Mouse (Mus musculus): ENCODE measurements at regions not wholly inside any gene's neighbourhood (a gene's known extent, or its start where the extent isn't known, plus 50 kb on each side); places are given as distances from the start of the nearest gene placed in this dataset.

DNA sequence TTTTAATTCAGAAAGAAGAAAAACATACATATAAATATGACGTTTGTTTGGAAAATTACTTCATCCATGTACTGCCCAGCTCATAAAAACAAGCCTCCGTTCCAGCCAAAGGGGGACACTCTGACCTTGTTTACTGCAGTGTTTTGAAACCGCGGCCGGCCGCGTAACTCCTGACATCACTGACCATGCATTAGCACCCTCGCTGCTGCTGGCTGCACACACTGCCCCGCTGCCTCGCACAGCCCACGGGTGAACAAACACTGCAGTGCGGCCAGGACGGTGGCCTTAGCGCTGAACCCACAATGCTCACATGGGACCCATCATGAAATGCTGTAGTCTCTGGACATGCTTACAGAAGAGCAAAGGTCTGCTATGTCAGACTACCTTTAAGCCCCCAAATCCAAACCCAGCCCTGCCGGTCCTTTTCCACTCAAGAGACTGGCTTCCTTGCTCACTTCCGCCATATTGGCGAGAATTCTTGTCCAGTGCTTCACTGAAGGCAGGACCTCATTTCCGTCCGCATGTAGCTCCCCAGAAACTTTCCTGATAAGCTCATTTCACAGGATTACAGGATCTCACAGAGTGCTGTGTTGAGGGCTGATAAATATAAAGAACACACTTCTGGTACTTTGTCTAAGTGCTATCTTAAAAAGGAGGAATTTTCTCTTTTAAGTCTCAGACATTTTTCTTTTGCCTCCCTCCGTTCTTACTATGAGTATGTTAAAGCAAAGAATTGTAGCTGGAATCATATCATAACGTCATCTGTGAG, 154.9 kb upstream of the Klf14 start:
- no peak for DNase-seq

DNA sequence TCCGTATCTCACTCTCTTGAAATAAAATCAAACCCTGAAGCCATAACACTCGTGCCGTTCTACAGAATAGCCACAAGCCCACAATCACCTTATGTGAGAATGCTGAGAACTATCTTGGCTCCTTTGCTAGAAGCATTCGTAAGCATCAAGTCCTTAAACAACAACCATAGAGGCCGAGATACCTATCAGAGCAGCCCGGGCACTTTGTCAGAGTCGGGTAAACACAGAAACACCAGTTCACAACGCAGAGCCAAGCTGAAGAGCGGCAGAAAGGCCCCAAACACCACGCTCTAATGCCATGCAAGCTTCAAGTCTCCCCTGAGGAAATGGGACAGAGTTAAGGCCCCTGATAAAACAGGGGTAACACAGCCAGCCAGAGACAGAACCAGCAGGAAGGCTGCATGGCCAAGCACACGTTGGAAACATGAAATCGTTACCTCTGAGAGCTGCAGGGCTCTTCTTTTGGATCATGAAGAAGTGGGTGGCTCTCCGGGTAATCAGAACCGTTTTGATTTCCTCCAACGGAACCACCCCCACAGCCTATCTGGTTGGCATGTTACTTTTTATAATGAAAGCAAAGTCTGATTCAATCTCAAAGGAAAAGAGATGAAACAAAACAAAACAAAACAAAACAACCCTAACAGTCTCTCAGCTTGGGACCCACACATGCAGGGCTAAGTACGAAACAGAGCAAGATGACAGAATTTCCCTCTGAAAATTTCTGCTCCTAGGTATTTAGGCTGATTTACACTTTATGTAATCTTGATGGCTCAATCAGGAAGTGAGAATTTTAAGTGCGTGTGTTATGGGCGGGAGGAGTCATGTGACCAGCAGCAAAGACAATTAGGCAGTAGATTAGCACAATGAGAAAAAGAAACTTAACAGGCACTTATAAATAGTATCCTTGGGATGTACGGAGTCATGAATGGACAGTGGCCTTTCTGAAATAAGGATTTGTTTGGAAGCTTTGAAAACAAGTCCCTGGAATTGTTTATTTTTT, 155.8 kb upstream of the Klf14 start:
- DNase-seq: no peak

DNA sequence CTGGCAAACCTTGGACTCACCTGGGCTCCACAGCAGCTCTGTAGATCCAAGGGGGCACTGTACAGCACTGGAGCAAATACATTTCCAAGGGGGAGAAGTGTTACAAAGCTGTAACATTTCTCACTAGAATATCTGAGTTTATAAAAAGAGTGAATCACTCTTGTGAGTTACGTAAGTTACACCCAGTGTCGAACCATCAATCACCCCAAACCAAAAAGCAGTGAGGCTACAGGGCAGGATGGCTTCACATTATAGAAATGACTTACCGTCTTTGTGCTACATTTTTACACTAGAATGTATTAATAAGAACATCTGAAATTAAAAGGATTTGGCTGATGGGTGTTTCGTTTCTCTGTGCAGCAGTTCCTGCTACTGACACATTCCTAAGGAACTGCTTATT, 156.7 kb upstream of the Klf14 start:
- no peak for DNase-seq

DNA sequence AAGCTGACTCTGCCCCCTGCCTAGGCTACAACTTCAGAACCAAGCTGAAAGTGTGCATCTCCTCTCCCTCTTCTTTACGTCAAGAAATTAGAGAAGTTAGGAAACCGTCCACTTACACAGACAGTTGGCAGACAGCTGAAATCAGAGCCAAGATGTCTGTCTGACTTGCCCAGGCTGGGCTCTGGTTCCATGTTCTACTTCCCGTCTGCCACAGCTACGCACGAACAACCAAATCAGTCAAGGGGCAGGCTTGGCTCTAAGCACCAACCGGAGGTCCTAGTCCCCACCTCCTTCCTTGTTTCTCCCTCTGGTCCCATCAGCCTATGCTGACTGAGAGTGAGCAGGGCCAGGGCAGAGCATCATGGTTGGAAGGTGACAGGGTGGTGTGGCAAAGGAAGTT, 157.5 kb upstream of the Klf14 start:
- DNase-seq: no peak

DNA sequence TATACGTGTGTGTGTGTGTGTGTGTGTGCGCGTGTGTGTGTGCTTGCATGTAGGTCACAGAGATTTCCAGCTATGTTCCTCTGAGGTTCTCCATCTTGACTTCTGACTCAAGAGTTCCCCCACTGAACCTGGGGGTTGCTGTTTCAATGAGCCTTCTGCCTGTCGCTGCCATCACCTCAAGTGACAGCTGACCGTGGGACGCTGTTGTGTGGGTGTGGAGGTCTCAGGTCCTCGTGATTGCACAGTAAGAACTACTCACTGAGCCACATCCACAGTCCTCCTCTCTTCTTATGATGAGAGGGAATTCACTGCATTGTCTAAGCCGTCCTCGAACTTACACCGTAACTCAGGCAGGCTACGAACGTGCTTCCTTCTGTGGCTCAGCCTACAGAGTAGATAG, 158.8 kb upstream of the Klf14 start:
- no peak for DNase-seq

DNA sequence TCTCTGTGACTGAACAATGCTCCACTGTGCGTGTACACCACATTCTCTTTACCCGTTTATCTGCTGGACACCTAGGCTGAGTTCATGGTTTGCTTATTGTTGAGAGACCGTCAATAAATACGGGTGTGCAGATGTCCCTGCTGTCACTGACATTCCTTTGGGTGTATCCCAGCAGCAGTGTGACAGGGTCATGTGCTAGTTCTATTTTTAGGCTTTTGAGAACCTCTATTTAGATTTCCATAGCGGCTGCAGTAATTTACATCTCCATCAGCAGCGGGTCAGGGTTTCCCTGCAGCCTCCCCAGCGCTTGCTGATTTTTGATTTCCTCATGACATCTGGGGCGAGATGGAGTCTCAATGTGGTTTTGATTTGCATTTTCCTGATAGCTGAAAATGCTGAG, 162.1 kb upstream of the Klf14 start:
- peak; percentile 37 for DNase-seq

DNA sequence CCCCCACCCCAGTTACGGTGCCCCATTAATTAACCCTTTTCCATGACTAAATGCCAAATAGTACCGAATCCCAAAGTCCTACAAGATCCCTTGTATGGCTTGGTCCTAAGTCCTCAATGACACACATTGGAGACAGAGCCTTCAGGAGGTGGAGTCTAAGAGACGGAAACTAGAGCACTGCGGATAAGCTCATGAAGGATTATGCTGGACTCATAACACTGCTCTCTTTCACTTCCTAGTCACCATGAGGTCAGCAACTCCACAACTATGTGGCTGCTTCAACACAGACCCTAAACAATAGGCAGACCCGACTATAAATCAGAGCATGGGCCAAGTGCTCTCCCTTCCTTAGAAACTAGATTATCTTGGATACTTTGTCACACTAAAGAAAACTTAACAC, 164.0 kb upstream of the Klf14 start:
- no peak for DNase-seq

DNA sequence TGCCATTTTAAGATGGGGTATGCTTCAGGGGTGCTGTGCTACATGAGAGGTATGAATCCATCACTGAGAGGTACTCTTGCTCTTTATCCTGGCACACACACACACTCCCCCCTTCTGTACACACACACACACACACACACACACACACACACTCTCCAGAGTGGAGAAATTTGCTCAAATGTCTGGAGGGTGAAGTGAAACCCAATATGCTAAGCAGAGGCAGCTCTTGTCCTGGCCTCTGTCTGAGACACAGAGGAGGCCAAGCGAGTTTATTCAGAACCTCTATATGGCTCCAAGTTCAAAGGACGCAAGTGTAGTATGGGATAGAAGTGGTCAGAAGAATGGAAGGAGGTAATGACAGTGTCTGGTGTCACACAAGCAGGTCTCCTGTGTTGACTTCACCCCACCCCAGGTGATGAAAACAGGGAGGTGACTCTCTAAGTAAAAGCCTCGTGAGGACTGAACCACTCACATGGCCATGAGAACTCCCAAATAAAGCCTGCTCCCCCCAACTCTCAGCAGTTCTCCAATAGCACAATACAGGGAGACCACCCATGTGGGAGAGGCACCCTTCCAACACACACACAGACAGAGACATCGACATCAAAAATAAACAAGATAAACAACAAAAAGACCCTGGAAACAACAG, 164.6 kb upstream of the Klf14 start:
- no peak for DNase-seq

DNA sequence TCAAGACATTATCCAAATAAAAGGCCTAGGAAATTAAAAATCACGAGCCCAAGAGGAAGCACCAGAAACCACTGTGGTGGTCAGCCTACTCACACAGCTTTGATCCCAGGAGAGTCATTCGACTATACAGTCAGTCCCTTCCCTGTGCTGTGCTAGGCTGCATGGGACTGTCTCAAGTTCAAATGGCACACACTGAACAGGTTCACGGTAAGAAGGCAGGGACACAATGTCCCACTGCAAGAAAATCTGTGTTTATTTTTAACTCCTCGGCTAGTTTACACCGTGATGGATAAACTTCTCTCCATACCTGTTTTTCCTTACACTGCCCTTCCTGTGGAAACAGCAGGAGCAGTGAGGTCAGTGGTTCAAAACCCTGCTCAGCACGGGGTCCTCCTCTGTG, 165.2 kb upstream of the Klf14 start:
- DNase-seq: no peak

DNA sequence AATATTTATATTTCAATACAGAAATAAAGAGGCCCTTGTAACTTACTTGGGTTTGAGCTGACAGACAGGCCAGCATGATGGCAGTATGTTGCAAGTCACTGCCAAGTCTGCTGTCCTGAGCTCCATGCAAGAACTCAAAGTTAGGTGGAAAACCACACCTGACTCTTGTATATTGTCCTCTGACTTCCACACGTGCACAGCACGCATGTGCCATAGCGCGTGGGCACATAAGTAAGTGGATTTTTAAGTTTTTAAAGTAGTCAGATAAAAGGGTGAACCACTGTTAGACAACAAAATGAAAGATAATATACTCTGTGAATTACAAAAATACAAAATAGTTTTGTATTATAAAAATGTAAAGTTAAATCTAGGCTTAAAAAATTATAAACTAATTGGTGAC, 166.0 kb upstream of the Klf14 start:
- no peak for DNase-seq

DNA sequence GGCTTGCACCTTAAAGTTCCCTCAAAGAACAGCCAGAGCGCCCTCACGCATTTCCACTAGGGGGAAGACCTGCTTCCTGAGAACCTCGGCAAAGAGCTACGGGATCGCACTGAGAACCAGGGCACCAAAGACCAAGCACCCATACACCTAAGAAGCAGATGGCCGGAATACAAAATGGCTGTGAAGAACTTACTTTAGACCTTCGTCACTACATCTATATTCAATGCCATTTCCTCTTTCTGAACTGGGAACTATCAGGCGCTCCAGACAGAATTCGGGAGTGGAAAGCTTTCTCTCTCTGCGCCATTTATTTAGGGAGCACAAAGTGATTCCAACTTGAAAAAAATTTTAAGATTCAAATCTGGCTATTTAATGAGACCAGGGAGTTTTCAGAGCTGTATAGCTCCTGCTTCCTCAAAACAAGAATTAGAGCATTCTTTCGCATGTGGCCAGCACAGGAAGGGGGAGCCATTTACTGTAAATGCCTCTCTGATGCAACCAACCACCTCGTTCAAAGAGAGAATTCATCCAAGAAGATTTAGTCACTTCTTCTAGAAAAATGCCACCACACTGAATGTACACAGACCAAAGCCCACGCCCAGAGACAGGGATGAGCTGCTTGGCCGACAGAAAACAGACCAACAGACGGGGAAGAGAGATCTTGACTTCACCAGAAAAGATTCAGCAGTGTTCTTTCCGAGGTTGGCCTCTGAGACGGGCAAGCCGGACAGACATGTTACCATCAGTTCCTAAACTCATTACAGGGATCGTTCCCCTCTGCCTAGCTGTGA, 166.6 kb upstream of the Klf14 start:
- peak; percentile 47 for DNase-seq

DNA sequence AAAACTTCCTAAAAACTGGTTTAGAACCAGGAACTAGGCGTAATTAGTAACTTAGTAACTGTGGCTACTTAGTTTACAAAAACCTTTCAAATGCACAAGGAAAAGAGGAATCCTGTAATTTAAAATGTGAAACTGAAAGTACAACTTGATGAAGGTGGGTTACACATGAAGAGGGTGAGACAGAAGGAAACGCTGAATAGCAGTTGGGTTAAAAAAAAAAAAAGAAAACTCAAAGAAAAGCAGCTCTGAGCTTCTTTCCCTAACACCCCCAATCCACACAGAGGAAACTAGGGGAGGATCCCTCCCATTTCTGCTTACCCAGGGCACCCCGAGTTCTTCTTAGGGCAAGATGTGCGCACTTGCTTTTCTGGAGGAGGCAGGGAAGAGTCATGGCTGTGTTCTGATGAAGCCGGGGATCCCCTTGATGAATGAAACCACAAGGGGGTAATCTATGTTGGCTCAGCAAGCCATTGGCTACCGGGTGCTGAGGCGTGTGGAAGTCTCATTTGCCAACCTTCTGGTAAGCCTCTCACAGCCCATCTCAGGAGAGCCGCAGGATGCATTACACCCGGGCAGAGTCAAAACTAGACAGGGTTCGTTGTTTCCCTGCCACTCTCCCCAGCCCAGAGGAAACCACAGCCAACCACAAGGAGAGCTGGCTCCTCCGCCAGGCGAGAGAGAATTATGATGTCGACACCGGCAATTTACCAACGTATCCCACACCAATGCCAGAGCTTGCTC, 167.4 kb upstream of the Klf14 start:
- DNase-seq: no peak

DNA sequence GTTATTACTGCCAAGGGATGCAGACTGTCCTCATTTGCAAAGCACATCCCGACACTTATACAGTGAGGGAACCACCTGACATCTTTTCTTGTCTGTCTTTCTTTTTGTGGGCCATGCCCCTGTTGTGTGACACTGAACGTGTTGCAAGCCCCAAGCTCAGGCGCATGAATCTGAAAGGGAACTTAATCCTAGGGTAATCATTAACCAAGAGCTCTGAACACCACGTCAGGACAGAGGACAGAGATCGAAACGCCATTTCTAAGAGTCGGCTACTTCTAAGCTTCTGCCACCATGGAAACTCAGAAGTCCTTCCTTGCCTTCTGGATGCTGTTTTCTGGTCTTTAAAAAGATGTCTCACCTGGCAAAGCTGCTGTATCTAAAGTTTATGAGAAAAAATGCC, 170.3 kb upstream of the Klf14 start:
- no peak for DNase-seq

DNA sequence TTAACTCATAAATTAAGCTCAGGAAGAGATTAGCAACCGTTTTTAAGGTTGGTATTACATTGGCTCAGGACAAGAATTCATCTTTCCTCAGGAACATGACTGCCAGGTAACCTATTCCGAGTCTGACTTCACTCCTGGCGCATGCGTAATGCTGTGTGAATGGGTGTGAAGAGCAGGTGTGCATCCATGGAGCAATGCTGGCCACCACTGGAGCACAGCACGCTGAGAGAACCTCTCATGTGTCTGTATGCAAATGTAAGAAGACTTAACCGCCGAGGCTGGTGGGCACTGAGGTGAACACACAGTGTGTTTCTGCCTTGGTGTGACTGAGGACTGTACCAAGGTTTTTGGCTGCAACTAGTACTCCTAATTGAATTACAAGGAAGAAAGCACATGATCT, 171.1 kb upstream of the Klf14 start:
- no peak for DNase-seq

DNA sequence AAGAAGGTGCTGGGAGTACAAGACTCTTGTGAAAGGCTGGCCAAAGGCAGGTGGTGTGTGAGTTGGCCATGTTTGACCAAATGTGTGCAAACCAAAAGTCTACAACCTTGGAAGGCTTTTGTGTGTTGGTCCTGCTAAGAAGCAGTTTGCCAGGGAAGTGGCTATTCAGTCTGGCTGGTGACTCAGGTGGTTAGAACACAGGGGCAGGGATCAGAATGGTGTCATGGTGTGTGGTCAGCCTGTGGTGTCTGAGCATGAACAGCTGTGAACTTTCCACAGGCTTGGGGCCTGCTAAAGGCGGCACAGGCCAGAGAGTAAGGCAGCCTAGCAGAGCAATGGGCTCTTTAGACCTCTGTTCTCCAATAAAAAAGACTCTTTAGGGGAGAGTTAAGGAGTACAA, 171.6 kb upstream of the Klf14 start:
- no peak for DNase-seq

DNA sequence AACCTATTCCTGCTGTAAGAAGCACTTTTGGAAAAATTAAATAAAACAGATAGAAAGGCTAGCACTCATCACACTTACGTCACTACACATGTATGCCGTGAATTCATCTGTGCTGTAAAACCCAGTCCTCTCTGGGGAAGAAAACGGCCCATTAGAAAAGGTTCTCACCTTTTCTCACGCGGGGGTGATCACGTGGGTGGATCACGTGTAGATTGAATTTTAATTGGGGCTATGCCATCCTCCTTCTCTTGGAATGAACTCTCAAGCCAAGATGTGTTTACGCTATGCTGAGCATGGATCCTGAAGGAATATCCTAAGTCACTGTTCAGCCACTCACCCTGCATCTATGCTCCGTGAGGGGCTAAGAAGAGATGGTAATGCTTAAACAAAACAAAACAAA, 172.8 kb upstream of the Klf14 start:
- no peak for DNase-seq

DNA sequence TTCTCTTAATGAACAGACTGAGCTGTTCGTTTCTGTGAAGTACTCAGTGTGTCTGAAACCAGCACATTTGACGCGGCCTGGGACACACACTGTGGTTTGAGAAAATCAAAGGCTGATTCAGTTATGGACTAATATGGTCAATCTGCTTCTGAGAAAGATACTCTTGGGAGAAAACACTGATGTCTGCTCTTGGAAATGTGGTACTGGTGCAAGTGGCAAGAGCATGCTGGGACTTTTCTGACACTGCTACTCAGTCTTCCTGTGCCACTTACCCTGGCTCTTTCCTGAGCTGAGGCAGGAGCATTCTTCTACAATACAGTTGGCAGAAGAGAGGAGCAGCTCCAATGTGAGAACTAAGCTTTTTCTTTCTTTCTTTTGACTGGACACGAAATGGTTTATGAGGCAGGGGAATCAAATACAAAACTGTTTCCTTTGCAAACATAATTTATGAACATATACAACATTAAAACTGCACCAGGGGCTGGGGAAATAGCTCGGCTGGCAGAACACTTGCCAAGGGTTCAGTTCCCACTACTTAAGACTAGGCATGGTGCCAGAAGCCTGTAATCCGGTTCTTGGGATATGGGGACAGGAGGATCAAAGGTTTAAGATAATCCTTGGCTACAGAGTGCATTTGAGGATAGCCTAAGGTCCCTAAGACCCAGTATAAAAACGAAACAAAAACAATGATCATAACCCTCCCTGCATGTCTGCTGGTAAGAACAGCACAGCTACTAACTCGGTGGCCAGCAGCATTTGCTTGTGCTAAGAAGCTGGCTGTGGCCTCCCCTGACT, 173.7 kb upstream of the Klf14 start:
- no peak for DNase-seq

DNA sequence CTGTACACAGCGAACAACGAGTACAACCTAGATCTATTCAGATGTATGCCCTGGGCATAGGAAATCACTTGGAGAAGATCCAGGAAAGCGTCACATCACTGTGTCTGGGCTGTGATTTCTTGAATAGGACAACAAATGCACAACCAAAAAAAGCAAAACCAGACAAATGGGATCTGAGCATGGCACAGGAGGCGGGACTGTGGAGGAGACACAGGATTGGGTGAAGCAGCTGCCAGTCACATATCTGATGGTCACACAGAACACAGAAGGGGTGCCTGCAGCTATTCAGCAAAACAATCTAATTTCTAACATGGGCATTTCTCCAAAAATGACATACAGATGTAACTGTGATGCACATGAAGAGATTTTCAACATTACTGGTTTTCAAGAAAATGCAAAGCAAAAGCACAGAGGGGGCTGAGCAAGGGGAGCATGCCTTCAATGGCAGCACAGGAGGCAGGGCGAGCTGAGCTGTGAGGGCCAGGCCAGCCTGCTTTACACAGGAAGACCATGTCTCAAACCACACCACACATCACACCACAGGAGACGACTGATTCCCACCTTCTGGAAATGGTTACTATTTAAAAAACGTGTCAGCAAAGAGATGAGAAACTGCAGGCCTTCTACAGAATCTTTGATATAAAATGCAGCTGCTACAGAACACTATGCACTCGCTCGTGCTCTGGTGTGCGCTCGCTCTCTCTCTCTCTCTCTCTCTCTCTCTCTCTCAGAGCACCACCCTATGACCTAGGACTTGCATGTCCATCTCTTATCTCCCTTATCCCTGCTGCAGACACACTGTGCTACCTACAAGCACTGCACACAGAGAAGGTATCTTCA, 175.2 kb upstream of the Klf14 start:
- DNase-seq: no peak

DNA sequence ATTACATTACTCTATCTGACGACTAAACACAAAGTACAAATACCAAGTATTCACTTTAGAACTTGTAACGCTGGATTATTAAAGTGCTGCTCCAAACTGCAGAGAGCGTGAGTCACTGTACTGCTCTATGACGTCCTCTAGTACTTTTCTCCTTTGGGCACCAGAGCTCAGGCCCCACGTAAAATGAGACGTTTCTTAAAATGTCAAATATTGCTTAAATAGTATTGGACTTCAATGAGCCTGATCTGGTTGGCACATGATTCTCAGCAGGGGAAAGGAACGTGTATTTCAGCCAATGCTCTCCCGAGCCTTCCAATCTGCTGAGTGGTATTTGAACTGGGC, 175.8 kb upstream of the Klf14 start:
- DNase-seq: no peak

DNA sequence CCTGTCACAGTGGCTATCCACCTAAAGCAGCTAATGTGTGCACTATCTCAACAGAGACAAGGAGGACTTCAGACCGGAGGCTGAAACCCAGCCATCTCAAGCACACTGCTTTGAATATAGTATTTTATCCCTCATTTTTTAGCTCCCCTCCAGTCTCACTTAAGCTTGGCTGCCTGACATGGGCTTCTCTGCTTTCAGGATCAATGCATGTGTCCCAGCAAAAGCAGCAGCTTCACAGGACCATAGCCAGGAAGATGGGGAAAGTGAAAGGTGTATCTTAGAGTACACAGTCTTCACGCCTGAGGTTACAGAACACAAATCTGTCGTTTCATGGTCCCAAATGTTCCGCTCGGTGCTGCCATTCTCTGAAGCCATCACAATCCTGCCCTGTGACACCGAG, 176.7 kb upstream of the Klf14 start:
- no peak for DNase-seq

All from embryo, embryonic 11 days (tissue).